Mouse (Mus musculus) myocyte (in vitro differentiated cells): Measurements from ENCODE around the gene Sgcb.

Source experiments
- CEBPB ChIP-seq: IDR thresholded peaks from 2 replicates; pipeline ENCODE4 v1.6.1; 2011; ENCODE audit warnings: mild to moderate bottlenecking, moderate library complexity; ENCODE audit not compliant: poor library complexity, insufficient read depth, severe bottlenecking
- E2F4 ChIP-seq: IDR thresholded peaks from one replicate; pipeline ENCODE4 v1.6.1; 2011; ENCODE audit warnings: mild to moderate bottlenecking, control low read depth, moderate library complexity; ENCODE audit not compliant: insufficient read depth
- MAX ChIP-seq: IDR thresholded peaks from one replicate; pipeline ENCODE4 v1.6.1; 2011; ENCODE audit warnings: low read depth, mild to moderate bottlenecking, control low read depth
- MYOD1 ChIP-seq, 3 experiments: IDR thresholded peaks; one replicate each; pipeline ENCODE4 v1.6.1; 2011; ENCODE audit warnings: control low read depth in 2 of 3, low read depth in 2 of 3, mild to moderate bottlenecking in 2 of 3, moderate library complexity in 1 of 3; ENCODE audit not compliant: insufficient read length in 2 of 3, control insufficient read depth in 1 of 3
- MYOG ChIP-seq, 3 experiments: IDR thresholded peaks; one replicate each; pipeline ENCODE4 v1.6.1; 2011; ENCODE audit warnings: control low read depth in 2 of 3, low read depth in 2 of 3, mild to moderate bottlenecking in 2 of 3; ENCODE audit not compliant: insufficient read length in 2 of 3, control insufficient read depth in 1 of 3, insufficient read depth in 1 of 3
- POLR2A ChIP-seq: IDR thresholded peaks from one replicate; pipeline ENCODE4 v1.6.1; 2011; ENCODE audit warnings: low read depth, mild to moderate bottlenecking, control low read depth, moderate library complexity; ENCODE audit not compliant: insufficient read length
- POLR2AphosphoS2 ChIP-seq: IDR thresholded peaks from one replicate; pipeline ENCODE4 v1.6.1; 2011; ENCODE audit warnings: low read depth, control low read depth; ENCODE audit not compliant: insufficient read length
- SRF ChIP-seq: IDR thresholded peaks from one replicate; pipeline ENCODE4 v1.6.1; 2011; ENCODE audit warnings: low read depth; ENCODE audit not compliant: control insufficient read depth, insufficient read length
- TCF12 ChIP-seq: IDR thresholded peaks from one replicate; pipeline ENCODE4 v1.6.1; 2011; ENCODE audit warnings: mild to moderate bottlenecking, control low read depth; ENCODE audit not compliant: poor library complexity, insufficient read depth, severe bottlenecking
- TCF3 ChIP-seq: IDR thresholded peaks from one replicate; pipeline ENCODE4 v1.6.1; 2011; ENCODE audit warnings: low read depth, control low read depth; ENCODE audit not compliant: insufficient read length
- USF1 ChIP-seq: IDR thresholded peaks from one replicate; pipeline ENCODE4 v1.6.1; 2011; ENCODE audit warnings: low read depth, mild to moderate bottlenecking, control low read depth, moderate library complexity

DNA sequence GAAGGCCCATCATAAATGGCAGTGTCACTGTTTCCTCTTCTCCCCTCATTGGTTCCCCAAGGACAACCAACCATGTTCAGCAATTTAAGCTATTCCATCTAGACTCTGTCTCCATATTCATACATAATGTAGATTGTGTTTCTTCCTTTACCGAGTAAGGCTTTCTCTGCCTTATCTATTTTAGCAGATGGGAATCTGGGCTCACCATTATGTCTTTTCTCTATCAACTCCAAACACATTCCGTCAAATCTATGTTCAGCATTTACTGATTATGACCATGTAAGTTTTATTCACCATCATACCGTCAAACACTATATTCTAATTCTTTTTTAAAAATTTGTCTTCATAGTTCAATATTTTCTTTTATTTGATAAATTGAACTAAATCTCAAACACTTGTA is 6.5 kb downstream of the Sgcb start:
- TF ChIP-seq CEBPB: no peak
- no peak for TF ChIP-seq MAX
- TF ChIP-seq POLR2A: no peak
- TF ChIP-seq TCF12: no peak
- no peak for TF ChIP-seq E2F4
- no peak for TF ChIP-seq MYOG (IDR thresholded peaks at IDR 0.05; ENCODE audit: control insufficient read depth in 1 of 3, insufficient read depth in 1 of 3, insufficient read length in 2 of 3, low read depth in 2 of 3)
- no peak for TF ChIP-seq TCF3
- no peak for TF ChIP-seq USF1
- TF ChIP-seq POLR2AphosphoS2: no peak
- TF ChIP-seq MYOD1 (IDR thresholded peaks at IDR 0.05; ENCODE audit: control insufficient read depth in 1 of 3, insufficient read length in 2 of 3, low read depth in 2 of 3): no peak
- TF ChIP-seq SRF: no peak
